Mouse (Mus musculus) G1E (cell line): ENCODE measurements at regions not wholly inside any gene's neighbourhood (a gene's known extent, or its start where the extent isn't known, plus 50 kb on each side); places are given as distances from the start of the nearest gene placed in this dataset.

Experiments
- CTCF ChIP-seq: IDR thresholded peaks from 2 replicates; pipeline ENCODE4 v1.5.1; 2012; ENCODE audit warnings: low read depth, low read length, inconsistent platforms, mixed read lengths
- GATA1 ChIP-seq: IDR thresholded peaks from 2 replicates; pipeline ENCODE4 v1.6.1; 2012; ENCODE audit warnings: borderline replicate concordance, low read length, inconsistent platforms, mixed read lengths
- GATA2 ChIP-seq: IDR thresholded peaks from 2 replicates; pipeline ENCODE4 v1.6.1; 2012; ENCODE audit warnings: low read depth, low read length, inconsistent platforms, borderline replicate concordance
- POLR2AphosphoS5 ChIP-seq: IDR thresholded peaks from 2 replicates; pipeline ENCODE4 v1.6.1; 2012; ENCODE audit warnings: low read depth, low read length, inconsistent platforms; ENCODE audit not compliant: insufficient replicate concordance
- TAL1 ChIP-seq: conservative IDR thresholded peaks from 2 replicates; pipeline ENCODE4 v1.6.1; 2012; ENCODE audit warnings: low read depth, low read length, inconsistent platforms, mixed read lengths

DNA sequence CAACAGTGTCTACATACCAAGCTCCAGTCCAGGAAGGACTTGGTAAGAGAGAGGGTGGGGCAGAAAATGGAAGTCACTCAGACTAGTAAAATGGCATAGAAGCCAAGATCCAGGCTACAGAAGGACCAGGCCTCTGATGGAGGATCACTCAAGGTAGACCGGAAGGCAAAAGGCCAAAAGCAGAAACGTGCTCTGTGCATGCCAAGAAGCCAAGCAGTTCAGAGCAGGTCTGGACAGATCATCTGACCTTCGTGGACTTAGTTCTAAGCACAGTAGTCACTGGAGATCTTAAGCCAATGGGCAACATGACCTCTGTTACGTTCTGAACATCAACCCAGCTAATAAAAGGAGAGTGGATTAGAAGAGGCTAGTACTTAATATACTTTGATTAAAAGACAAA lies 90.6 kb upstream of the Sesn3 start:
- TF ChIP-seq CTCF (no peak), TAL1 (no peak), GATA2 (no peak), GATA1 (no peak), POLR2AphosphoS5 (no peak)
